Mouse (Mus musculus) spleen, postnatal 0 days (tissue): ENCODE results near the gene Reg3g. TPM values are rescaled to one million over a fixed set of nuclear protein-coding genes. Genes with fewer than 3 reads are reported as not detected.

Experiments used
- polyA plus RNA-seq: library from polyadenylated mRNA; unstranded; fragments of >200 nt; fragmentation: Nextera tagmentation; extraction: Ambion mirVana; gene quantifications from 2 replicates; pipeline ENCODE4 v1.2.1, GENCODE M21; 2015

Gene Reg3g
- not detected in 2 replicates for polyA plus RNA-seq

GRCm38 (mm10) chr6:78468772-78469171 lies at the start of gene Reg3g:
Gene Reg3g (minus strand): TSS chr6:78468872.

GRCm38 (mm10) chr6:78422411-78422810 lies 46.3 kb downstream of the Reg3g start, which contains the start of gene Reg1:
Gene Reg1 (plus strand): TSS chr6:78422711.

Other genes starting within 250 kb of the Reg3g start
- 0.53 TPM in 1 of 2 replicates, not detected in the other for gene Reg3b, start 98.2 kb downstream of the Reg3g start, polyA plus RNA-seq
- 0.29 TPM in 1 of 2 replicates, not detected in the other for gene Reg3d, start 90.0 kb downstream of the Reg3g start, polyA plus RNA-seq
- gene Reg3a, start 88.2 kb downstream of the Reg3g start, polyA plus RNA-seq = not detected in 2 replicates
- gene Reg2, start 73.2 kb downstream of the Reg3g start, polyA plus RNA-seq = not detected in 2 replicates
- 4.1 and 22.5 TPM in 2 replicates for gene Reg1, start 46.2 kb downstream of the Reg3g start, polyA plus RNA-seq